Mouse (Mus musculus) embryonic facial prominence, embryonic 13.5 days (tissue): ENCODE measurements around the gene Cdk9. TPM values are rescaled to one million over a fixed set of nuclear protein-coding genes. Genes with fewer than 3 reads are reported as not detected.

Experiments
- microRNA counts: library from miRNA; unstranded; fragments of <30 nt; microRNA quantifications from one replicate; lab custom pipeline; 2016
- microRNA-seq: library from miRNA; unstranded; fragments of <30 nt; microRNA quantifications from one replicate; pipeline ENCODE4, GENCODE M21; 2016
- polyA plus RNA-seq: library from polyadenylated mRNA; unstranded; fragments of >200 nt; fragmentation: Nextera tagmentation; extraction: Ambion mirVana; gene quantifications from 2 replicates; pipeline ENCODE4 v1.2.1, GENCODE M21; 2015

Gene Cdk9
- polyA plus RNA-seq, 1 experiment from 2014 or later = 114 TPM

MicroRNA genes within 50 kb of the gene (microRNA counts, 519-probe panel; counts per million panel counts)
- 236 counts per million, percentile 44 among the panel's probes with 10 or more counts for microRNA mmu-miR-2861 (lab: Ali Mortazavi, UCI)

Small RNA genes within 50 kb of the gene (microRNA-seq; reads per million reads assigned to microRNA genes)
- gene Gm47291 (not detected), gene Mir2861 (not detected), gene Mir3960 (not detected), gene Mir8093 (not detected)

Other genes with a start within 250 kb of the Cdk9 start
- 12.3 and 15.5 TPM in 2 replicates for gene Fam102a, start 177.7 kb downstream of the Cdk9 start, polyA plus RNA-seq
- gene Dpm2, start 142.2 kb downstream of the Cdk9 start, polyA plus RNA-seq = 112 and 116 TPM in 2 replicates
- gene Pip5kl1, start 138.3 kb downstream of the Cdk9 start, polyA plus RNA-seq = 0.92 and 1.1 TPM in 2 replicates
- 0.18 TPM in 1 of 2 replicates, not detected in the other for gene 9430097D07Rik, start 137.4 kb downstream of the Cdk9 start, polyA plus RNA-seq
- 33.1 and 34.7 TPM in 2 replicates for gene St6galnac4, start 126.0 kb downstream of the Cdk9 start, polyA plus RNA-seq
- 29.9 and 35.1 TPM in 2 replicates for gene St6galnac6, start 113.4 kb downstream of the Cdk9 start, polyA plus RNA-seq
- gene Ak1, start 91.3 kb downstream of the Cdk9 start, polyA plus RNA-seq = 20.7 and 27.3 TPM in 2 replicates
- 49.1 and 50.2 TPM in 2 replicates for gene Eng, start 66.5 kb downstream of the Cdk9 start, polyA plus RNA-seq
- gene Fpgs, start 8.9 kb downstream of the Cdk9 start, polyA plus RNA-seq = 29.7 and 34.1 TPM in 2 replicates
- 19.4 and 21.8 TPM in 2 replicates for gene Sh2d3c, start 8.0 kb upstream of the Cdk9 start, polyA plus RNA-seq
- gene 6330409D20Rik, start 27.9 kb upstream of the Cdk9 start, polyA plus RNA-seq = 0.34 and 0.58 TPM in 2 replicates
- gene Tor2a, start 44.2 kb upstream of the Cdk9 start, polyA plus RNA-seq = 65.1 and 72.3 TPM in 2 replicates
- 0.21 and 0.29 TPM in 2 replicates for gene Ttc16, start 62.6 kb upstream of the Cdk9 start, polyA plus RNA-seq
- 4.6 and 5.8 TPM in 2 replicates for gene Ptrh1, start 62.7 kb upstream of the Cdk9 start, polyA plus RNA-seq
- gene Cfap157, start 71.4 kb upstream of the Cdk9 start, polyA plus RNA-seq = 0.87 and 1.5 TPM in 2 replicates
- 18.1 and 22.8 TPM in 2 replicates for gene Stxbp1, start 134.2 kb upstream of the Cdk9 start, polyA plus RNA-seq
- gene Fam129b, start 163.0 kb upstream of the Cdk9 start, polyA plus RNA-seq = 57.2 and 59.2 TPM in 2 replicates
- gene Rpl12, start 248.5 kb upstream of the Cdk9 start, polyA plus RNA-seq = 185 and 205 TPM in 2 replicates
- gene Lrsam1, start 248.5 kb upstream of the Cdk9 start, polyA plus RNA-seq = 13.4 and 13.6 TPM in 2 replicates